ENCODE assay signal across 8 mouse cellular contexts in the genomic region with DNA sequence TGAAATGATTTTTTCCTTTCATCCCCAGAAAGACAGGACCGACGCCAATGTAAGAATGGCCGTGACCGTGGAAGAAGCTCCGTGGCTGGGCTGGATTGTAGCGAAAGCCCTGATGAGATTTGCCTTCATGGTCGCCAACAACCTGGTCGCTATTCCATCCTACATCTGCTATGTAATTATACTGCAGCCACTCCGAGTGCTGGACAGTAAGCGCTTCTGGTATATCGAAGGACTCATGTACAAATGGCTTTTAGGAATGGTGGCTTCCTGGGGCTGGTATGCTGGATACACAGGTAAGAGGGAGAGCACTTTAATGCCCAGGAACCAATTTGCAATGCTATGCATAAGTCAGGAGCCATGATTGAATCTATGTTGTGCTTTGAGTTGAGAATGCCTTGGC. TPM values are rescaled to one million over a fixed set of nuclear protein-coding genes. Genes with fewer than 3 reads are reported as not detected.
DNase-seq lines count a peak whose midpoint lies in the region; ATAC-seq and TF ChIP-seq lines count a peak whose summit lies in the region.

No protein-coding gene starts in this region.

- H3K4me1 ChIP-seq in kidney, adult 2 months (ENCODE audit: control insufficient read depth, insufficient read depth, low read length) = peaks cover 11% of the 10 kb centered on the region; the same call in 1 of the 2 replicates
- peaks cover 36% of the 10 kb centered on the region for H3K4me1 ChIP-seq in forebrain, embryonic 13.5 days
- H3K4me1 ChIP-seq in limb, embryonic 15.5 days = peaks cover 15% of the 10 kb centered on the region; the same call in 1 of the 2 replicates
- H3K4me1 ChIP-seq in stomach, embryonic 16.5 days (ENCODE audit: control insufficient read depth, insufficient read depth, low read length) = peaks cover 14% of the 10 kb centered on the region

- peak overlapping the region; percentile 97 for H3K9ac ChIP-seq in forebrain, embryonic 13.5 days
- peak overlapping the region; percentile 90; the same call in 1 of the 2 replicates for H3K9ac ChIP-seq in limb, embryonic 15.5 days
- peak overlapping the region; percentile 97 for H3K9ac ChIP-seq in stomach, embryonic 16.5 days (ENCODE audit: low read length)

- no peak for DNase-seq in kidney, adult 2 months
- DNase-seq in kidney, postnatal 14 days = no peak
- peak; percentile 28 for DNase-seq in Muller cell, postnatal 12 days (ENCODE audit: inconsistent ontology term)
- DNase-seq in urinary bladder, adult 2 months (ENCODE audit: low spot score) = no peak
- DNase-seq in left cerebral cortex, postnatal 10 days (ENCODE audit: extremely low spot score in 1 of 2, low spot score in 2 of 2) = no peak

- 24% methylated on average over 11 of the region's 11 CpGs for WGBS in kidney, adult 2 months
- 9% methylated on average over 11 of the region's 11 CpGs for WGBS in forebrain, embryonic 13.5 days
- 8% methylated on average over 11 of the region's 11 CpGs for WGBS in limb, embryonic 15.5 days
- 19% methylated on average over 11 of the region's 11 CpGs for WGBS in stomach, embryonic 16.5 days

- no peak for TF ChIP-seq POLR2A in kidney, adult 2 months (IDR thresholded peaks at IDR 0.05; ENCODE audit: low read depth, low read length)

- peak overlapping the region; percentile 59; the same call in 1 of the 2 replicates for H3K27ac ChIP-seq in kidney, adult 2 months (ENCODE audit: insufficient read depth, low read depth, low read length)
- H3K27ac ChIP-seq in forebrain, embryonic 13.5 days = peak overlapping the region; percentile 93
- peak overlapping the region; percentile 94 for H3K27ac ChIP-seq in limb, embryonic 15.5 days
- H3K27ac ChIP-seq in stomach, embryonic 16.5 days (ENCODE audit: low read length) = peak overlapping the region; percentile 92; the same call in 1 of the 2 replicates

- TF ChIP-seq CTCF in kidney, adult 2 months (conservative IDR thresholded peaks at IDR 0.05; ENCODE audit: insufficient read depth, insufficient read length, low read depth, low read length) = no peak

- no peaks in the 10 kb centered on the region for H3K27me3 ChIP-seq in kidney, adult 2 months (replicated peaks; ENCODE audit: control insufficient read depth, insufficient read depth, low read length)
- no peaks in the 10 kb centered on the region for H3K27me3 ChIP-seq in forebrain, embryonic 13.5 days
- H3K27me3 ChIP-seq in limb, embryonic 15.5 days = no peaks in the 10 kb centered on the region
- H3K27me3 ChIP-seq in stomach, embryonic 16.5 days (ENCODE audit: control insufficient read depth, insufficient read depth, low read length) = no peaks in the 10 kb centered on the region

- peak overlapping the region; percentile 90 for H3K4me3 ChIP-seq in kidney, adult 2 months (ENCODE audit: insufficient read depth, low read depth, low read length)
- H3K4me3 ChIP-seq in forebrain, embryonic 13.5 days = peak overlapping the region; percentile 96
- peak overlapping the region; percentile 90 for H3K4me3 ChIP-seq in limb, embryonic 15.5 days
- H3K4me3 ChIP-seq in stomach, embryonic 16.5 days (replicated peaks; ENCODE audit: low read length) = peak overlapping the region; percentile 87

- intact Hi-C loops in left cerebral cortex, postnatal 10 days (cut with DNase I) = no loop called here

- no peak for ATAC-seq in forebrain, embryonic 13.5 days
- no peak for ATAC-seq in limb, embryonic 15.5 days (ENCODE audit: insufficient number of reproducible peaks, low FRiP score, low TSS enrichment, low read depth)
- ATAC-seq in stomach, embryonic 16.5 days (ENCODE audit: insufficient read depth, low FRiP score) = no peak

- H3K36me3 ChIP-seq in kidney, adult 2 months (ENCODE audit: control insufficient read depth, insufficient read depth, low read length) = peaks cover 2% of the 10 kb centered on the region
- H3K36me3 ChIP-seq in forebrain, embryonic 13.5 days (ENCODE audit: poor library complexity, severe bottlenecking) = peaks cover 10% of the 10 kb centered on the region
- peaks cover 13% of the 10 kb centered on the region for H3K36me3 ChIP-seq in limb, embryonic 15.5 days
- H3K36me3 ChIP-seq in stomach, embryonic 16.5 days (ENCODE audit: control insufficient read depth, insufficient read depth, low read length) = no peaks in the 10 kb centered on the region

- H3K4me2 ChIP-seq in forebrain, embryonic 13.5 days = peak overlapping the region; percentile 84
- H3K4me2 ChIP-seq in limb, embryonic 15.5 days = peak overlapping the region; percentile 84
- peak overlapping the region; percentile 94 for H3K4me2 ChIP-seq in stomach, embryonic 16.5 days (ENCODE audit: low read depth, low read length)

- H3K9me3 ChIP-seq in forebrain, embryonic 13.5 days (replicated peaks) = no peaks in the 10 kb centered on the region
- no peaks in the 10 kb centered on the region for H3K9me3 ChIP-seq in limb, embryonic 15.5 days
- H3K9me3 ChIP-seq in stomach, embryonic 16.5 days (replicated peaks; ENCODE audit: control insufficient read depth, low read length) = no peaks in the 10 kb centered on the region

RNA-seq across cellular contexts. Expression of gene Lpgat1, which starts 1.7 kb away (rescaled TPM):
- polyA plus RNA-seq in kidney, adult 2 months (2012; rRNA removed) = 17.6 and 20.8 TPM in 2 replicates
- polyA plus RNA-seq in forebrain, embryonic 13.5 days (2015; fragmentation: Nextera tagmentation; extraction: Ambion mirVana) = 26.2 and 27.0 TPM in 2 replicates
- 20.9 and 23.0 TPM in 2 replicates for polyA plus RNA-seq in limb, embryonic 15.5 days (2015; fragmentation: Nextera tagmentation; extraction: Ambion mirVana)
- polyA plus RNA-seq in stomach, embryonic 16.5 days (2015; fragmentation: Nextera tagmentation; extraction: Ambion mirVana) = 11.2 and 12.4 TPM in 2 replicates
- 30.0 and 33.1 TPM in 2 replicates for polyA plus RNA-seq in urinary bladder, adult 2 months (2012; rRNA removed)
- total RNA-seq in left cerebral cortex, postnatal 10 days (2021) = 100 to 1,000 TPM; 125 to 127 TPM
